Mouse (Mus musculus) testis, postnatal 10 days (tissue): ENCODE measurements around the gene Srsf2.
"Not testable (repeated sequence)": the region's sequence is repeated elsewhere in the genome, so short reads cannot be mapped to it uniquely, and the experiment has no call there.

Experiments used
- DNase-seq: peaks from one replicate; pipeline ENCODE4 v3.0.0; 2021; ENCODE audit warnings: low spot score

The Srsf2 gene

DNA sequence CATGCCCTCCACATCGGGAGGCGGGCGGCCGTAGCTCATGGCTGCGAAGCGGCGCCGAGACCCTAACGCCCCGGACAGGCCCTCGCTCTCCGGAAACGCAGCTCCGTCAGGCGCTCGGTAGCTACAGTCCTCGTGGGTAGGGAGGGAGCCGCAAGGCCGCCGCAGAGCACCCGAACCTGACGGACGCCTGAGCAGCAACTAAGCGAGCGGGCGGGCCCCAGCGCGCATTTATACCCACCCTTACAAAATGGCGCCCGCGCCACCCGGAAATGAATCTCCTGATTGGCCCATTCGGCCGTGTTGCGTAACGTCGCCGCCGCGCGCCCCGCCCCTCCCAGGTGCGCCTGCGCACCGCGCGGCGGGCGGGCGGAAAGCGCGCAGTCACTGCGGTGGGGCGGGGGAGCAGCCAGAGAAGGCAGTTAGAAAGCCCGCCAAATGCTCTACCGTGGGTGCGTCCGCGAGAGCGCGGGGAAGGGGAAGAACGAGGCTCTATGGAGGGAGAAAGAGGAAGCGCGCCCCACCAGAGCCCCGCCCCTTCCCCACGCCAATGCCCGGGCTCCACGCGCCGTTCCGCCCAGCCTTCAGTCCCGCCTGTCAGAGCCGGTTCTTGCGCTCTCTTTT, at the start of gene Srsf2:
TSS of gene Srsf2 (minus strand) at position 204 of the 621 bp plus-strand sequence.
- peak; percentile 97 for DNase-seq

DNA sequence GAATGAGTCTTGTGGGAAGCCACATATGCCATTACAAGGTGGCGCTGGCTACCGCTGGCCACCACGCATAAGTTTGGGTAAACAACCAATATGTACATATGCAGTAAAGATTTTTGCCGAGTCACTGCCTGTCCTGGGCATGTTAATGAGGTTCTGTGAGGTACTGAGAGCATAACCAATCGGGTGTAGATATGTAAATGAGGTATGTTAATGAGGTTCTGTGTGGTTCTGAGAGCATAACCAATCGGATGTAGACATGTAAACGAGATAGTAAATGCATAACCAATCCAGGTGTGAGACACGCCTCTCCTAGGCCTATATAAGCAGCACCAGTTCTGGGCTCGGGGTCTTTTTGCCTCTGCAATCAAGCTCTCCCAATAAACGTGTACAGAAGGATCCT, 49.7 kb upstream of the Srsf2 start:
- not testable (repeated sequence) for DNase-seq

DNA sequence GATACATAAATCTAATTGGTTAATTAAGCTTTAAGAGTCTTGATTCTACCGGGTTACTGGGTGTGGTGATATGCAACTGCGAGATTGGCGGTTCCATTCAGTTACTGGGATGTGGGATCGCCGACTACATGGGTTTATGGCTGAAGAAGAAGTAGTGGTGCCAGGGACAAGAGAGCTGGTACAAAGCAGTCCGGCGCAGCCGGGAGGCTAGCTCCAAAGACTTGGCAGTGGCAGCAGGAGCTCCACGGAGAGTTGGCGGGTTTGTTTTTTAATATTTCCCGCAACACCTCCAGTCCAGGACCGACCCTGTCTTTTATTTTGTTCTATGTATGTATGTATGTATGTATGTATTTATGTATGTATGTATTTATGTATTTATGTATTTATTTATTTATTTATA, 46.4 kb upstream of the Srsf2 start:
- no peak for DNase-seq

DNA sequence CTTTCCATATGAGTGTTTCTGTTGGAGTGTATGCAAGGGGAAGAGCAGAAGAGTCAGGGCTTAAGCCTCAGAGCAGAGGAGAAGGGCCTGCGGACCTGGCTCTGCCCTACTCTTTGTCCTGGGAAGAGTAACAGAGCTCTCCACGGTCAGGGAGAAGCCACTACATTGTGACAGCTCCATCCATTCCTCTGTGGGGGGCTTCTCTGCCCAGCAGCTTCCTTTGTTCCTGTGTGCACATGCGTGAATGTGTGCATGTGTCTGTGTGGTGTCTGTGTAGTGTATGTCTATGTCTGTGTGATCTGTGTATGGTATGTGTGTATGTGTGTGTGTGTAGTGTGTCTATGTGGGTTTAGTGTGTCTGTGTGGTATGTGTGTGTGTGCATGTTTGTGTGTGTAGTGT, 42.5 kb upstream of the Srsf2 start:
- DNase-seq: no peak

DNA sequence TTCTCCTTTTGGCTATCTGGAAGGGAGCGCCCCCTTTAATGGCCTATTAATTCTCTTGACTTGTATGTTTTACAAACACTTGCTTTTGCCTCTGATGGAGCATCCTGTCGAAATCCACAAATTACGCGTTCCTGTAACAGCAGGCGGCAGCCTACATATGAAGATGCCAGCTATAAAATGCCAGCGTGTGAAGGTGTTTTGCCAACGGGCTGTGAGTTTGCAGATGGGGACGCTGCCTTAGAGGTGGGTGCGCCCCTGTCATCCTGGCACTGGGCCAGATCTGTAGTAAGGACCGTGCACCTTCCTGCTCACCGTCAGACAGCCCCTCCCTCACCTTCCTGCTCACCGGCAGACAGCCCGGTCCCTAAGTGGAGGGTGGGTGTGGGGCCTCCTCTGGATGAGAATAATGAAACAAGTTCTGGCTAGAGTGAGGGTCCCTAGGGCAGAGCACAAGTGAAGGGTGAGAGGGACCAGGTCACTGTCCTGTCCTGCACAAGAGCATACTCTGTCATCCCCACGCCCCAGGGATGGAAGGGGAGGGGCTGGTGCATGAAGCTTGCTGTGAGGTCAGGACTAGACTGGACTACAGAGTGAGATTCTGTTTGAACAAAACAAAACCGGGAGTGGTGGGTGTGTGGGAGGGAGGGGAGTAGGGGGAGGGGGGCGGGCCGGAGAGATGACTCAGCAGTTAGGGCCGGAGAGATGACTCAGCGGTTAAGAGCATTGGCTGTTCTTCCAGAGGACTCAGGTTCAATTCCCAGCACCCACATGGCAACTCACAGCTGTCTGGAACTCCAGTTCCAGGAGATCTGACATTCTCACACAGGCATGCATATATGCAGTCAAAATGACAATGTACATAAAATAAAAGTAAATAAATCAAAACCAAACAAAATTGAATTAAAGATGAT, 40.9 kb upstream of the Srsf2 start:
- no peak for DNase-seq

DNA sequence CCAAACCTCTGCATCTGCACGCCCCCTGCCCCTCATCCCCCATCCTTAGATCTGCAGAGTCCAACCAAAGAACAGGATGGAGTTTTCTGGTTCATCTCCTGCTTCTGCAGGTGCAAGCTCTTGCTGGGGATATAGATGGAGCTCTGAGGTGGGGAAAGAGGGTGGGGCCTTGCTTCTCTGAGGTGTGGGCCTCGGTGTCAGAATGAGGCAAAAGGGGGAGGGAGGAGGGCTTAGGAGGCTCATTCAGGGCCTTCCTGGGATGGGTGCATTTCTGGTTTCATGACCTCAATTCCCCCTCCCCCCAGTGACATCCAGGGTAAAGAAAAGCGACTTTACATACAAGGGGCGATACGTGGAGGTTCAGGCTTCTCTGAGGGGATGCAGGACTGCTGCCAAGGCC, 34.2 kb upstream of the Srsf2 start:
- DNase-seq: no peak

DNA sequence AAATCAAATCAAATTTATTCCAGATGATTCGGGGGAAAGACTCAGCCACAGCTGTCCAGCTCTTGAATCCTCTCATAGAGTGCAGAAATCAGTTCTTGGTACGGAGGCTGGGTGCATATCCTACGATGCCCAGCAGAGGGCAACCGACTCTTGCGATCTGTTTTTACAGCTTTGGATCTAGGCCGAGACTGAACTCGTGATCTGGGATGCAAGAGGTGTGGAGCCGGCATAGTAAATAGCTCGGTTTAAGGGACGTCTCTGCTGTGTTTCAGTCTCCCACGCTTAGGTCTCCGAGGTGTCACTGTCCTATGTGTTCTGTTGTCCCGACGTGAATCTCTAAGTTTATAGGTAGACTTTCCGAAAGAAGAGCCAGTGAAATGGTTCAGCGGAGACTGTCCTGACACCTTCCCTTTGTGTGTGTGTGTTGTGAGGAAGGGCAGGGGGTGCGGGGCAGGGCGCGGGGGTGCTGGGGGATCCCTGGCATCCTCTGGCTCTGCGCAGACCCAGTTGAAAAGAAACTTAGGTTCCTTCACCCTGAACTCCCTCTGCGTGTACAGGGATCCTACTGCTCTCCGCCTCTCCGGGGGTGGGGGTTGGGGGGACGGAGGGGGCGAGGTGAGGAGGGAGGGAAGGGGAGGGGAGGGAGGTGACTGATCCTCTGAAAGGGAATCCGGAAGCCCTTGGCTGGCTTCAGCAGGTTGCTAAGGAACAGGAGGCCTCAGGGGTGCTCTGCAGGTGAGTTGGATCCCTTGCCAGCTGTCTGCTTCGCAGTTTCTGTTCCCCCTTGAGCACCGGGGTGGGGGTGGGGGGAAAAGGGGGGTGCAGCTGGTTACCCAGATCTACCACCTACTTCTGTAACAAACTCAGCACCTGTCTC, 32.6 kb upstream of the Srsf2 start:
- DNase-seq: peak; percentile 87

DNA sequence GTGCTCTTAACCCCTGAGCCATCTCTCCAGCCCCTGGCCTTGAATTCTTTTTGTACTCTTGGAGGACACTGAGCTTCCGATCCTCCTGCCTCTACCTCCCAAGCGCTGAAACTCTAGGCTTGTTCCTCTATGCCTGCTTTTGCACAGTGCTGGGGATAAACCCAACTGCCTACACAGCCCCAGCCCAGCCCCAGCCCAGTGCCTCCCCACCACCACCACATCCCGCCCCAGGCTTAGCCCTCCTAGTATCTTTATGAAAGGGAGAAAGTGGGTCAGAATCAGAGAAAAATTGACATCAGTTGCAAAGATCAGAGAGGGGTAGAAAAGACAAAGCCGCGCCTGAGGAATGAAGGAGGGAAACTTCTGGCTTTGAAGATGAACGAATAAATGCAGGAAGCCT, 31.2 kb upstream of the Srsf2 start:
- no peak for DNase-seq

DNA sequence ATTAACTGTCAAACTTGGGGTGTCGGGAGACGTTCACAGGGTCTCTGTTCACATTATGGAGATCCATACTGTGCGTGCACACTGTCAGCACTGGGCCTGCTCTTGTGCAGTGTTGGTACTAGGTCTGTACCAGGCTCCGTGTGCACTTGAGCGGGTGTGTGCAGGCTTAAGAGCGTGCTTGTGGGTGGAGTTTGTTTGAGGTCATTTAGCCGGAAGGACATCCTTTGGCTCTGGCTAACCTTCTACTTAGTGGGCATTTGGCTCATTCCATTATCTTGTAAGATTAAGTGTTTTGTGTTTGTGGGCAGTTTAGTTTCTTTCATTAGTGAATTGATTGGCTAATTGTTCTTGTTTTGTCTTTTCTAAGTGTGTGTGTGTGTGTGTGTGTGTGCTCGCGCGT, 29.6 kb upstream of the Srsf2 start:
- DNase-seq: no peak

DNA sequence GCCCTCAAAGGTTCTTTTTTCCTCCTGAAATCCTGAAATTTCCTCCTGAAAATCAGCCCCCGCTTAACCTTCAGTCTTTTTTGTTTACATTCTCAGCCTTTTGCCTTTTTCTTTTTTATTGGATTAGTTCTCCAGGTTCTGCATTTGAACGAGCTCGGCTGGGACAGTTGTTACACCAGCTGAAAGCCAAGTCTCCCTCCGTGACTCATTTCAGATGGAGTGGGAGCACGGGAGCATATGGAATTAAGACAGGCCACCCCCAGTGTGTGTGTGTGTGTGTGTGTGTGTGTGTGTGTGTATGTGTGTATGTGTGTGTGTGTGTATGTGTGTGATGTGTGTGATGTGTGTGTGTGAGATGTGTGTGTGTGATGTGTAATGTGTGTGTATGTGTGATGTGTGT, 28.5 kb upstream of the Srsf2 start:
- DNase-seq: no peak

DNA sequence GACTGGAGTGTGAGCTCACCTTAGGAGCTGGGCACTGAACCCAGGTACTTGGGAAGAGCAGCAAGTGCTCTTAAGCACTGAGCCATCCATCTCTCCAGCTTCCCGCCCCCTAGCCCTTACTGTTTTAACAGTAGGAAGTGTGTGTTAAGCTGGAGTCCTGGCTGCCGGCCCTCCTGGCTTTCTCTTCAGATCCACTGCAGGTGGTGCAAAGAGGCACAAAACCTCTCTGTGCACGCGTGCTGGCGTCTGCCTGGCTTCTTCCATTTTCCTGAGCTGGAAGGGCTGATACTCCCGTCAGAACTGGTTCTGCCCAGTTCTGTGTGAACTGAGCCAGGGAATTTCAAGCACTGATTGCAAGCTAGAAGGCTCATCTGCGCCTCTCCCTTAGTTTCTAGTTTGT, 27.9 kb upstream of the Srsf2 start:
- no peak for DNase-seq

DNA sequence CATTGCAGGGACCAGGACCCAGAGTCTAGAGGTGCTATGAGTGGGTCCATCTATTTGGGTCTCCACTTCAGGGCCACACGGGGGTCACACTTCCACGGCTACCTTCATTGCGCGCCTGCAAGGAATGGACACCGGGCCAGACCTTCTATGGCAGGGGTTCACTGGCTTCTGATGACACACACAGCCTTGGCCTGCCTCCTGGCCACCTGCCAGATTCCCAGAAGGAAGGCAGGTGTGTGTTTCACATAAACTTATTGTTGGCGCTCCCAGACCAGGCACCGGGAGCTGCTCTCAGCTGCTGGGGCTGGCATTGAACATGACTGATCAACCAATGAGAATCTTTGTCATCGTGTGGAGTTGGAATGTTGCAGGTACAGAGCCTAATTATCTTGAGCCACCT, 25.6 kb upstream of the Srsf2 start:
- DNase-seq: no peak

DNA sequence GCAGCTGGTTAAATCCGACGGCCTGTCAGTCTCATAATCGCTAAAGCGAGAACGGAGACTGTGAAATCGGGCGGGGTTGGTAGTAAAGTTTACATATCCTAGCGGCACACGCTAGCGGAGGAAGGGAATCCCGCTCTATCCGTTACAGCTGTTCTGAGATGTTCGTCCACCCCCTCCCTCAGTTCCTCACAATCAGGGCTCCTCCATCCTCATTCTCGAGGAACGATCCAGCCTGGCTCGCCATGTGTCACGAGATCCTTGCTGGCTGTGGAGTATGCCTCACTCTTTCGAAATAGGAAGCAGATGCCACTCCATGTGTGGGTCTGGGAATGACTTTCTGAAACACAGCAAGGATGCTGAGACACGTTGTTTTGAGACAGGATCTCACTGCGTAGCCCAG, 21.1 kb upstream of the Srsf2 start:
- DNase-seq: no peak

DNA sequence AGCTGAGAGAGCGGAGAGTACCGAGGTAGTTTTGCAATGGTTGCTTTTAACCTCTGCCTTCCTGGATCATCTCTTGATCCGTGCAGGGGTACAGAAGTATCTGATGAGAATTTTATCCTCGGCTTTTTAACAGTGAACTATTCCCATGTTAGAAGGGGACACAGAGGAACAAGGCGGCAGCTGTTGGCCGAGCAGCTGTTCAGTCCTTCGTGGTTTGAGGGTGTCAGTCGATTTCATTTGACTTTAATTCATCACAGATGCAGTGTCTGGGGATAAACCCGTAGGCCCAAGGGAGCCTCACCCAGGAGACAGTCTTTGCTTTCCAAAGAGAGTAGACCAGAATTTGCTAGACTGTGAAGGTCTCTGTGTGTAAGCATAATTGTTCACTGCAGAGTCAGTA, 18.6 kb upstream of the Srsf2 start:
- no peak for DNase-seq

DNA sequence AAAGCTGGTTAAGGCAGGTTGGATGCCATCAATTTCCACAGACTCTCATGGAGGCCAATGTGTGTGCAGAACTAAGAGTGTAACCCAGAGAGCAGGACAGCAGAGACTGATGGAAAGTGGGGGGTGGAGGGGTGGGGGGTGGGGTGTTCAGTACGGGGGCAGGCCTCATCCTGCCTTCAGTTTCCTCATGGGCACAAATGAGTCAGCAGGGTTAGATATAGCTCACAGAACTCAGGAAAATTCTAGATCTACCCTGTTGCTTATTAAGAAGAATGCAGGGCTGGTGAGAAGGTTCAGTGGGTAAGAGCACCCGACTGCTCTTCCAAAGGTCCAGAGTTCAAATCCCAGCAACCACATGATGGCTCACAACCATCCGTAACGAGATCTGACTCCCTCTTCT, 16.7 kb upstream of the Srsf2 start:
- no peak for DNase-seq

DNA sequence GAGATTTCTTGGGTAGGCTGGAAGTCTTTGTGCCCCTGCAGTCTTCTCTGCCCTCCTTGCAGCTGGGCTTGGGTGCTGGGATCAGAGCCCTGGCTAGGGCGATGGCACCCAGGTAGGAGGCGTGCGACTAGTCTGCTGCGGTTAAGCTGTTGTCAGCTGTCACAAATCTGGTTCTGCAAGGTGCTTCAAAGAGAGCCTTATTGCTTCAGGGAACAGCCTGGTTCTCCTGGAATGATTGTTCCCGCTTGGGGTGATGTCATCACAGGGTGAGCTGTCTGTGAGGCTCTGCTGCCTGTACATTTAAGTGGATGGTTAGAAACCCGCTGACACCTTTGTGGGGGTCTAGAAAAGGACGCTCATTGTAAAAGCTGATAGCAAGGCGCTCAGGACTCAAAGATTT, 16.3 kb upstream of the Srsf2 start:
- no peak for DNase-seq

DNA sequence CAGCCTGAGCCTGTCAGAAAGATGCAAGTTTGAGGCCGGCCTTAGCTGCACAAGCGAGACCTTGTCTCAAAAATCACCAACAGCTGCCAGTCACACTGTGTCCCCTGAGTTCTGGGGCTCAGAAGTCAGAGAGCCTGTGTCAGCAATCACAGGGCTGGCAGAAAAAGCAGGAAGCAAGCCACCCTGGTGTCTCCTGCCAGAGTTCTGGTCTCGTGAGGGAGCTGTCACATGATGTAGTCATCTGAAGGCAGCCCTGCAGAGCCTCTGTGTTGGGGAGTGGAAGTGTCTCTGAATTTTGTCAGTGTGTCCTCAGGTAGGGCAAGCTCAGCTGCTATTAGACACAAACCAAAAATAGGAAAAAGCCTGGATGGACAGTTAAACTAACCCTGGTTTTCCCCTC, 15.2 kb upstream of the Srsf2 start:
- no peak for DNase-seq

DNA sequence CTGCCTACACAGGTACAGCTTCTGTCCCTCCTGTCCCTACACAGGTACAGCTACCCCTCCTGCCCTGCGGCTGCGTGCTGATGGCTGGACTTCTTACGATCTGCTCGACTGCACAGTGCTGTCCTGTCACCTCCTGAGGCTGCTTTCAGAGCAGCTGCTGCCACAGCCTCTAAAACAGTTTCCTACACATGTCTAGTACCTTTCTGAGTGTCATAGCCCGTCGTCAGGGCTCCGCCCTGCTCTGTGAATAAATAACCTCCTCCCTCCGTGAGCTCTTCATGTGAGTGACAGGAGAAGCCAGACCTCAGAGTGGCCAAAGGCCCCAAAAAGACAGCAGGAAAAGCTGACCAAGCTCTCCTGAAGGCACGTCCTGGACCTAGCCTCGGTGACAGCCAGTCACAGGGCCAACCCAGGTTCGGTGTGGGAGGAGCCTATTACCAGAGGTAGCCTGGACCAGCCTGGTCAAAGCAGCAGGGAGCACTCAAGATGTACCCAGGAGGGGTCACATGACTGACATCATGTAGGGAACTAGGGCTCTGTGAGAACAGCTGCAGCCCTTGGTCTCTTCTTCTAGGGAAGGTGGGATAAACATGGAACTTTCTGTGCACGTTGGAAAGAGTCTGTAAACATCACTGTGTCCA, 13.2 kb upstream of the Srsf2 start:
- no peak for DNase-seq

DNA sequence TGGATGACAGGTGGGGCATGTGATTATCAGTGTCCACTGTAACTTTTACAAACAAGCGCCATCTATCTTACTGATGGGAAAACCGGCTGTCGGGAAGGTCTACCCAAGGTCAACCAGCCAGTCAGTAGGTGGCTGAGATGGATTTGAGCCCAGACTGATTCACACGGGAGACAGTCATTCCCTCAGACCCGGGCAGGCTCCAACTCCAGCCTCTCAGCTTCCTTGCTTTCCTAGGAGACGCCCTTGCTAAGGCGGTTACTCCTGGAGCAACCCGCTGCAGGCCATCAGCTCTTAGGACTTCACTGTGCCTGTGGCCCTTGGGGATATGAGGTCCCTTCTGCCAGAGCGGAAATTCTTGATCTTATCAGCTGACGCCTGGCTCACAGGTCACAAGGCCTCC, 11.6 kb upstream of the Srsf2 start:
- no peak for DNase-seq

DNA sequence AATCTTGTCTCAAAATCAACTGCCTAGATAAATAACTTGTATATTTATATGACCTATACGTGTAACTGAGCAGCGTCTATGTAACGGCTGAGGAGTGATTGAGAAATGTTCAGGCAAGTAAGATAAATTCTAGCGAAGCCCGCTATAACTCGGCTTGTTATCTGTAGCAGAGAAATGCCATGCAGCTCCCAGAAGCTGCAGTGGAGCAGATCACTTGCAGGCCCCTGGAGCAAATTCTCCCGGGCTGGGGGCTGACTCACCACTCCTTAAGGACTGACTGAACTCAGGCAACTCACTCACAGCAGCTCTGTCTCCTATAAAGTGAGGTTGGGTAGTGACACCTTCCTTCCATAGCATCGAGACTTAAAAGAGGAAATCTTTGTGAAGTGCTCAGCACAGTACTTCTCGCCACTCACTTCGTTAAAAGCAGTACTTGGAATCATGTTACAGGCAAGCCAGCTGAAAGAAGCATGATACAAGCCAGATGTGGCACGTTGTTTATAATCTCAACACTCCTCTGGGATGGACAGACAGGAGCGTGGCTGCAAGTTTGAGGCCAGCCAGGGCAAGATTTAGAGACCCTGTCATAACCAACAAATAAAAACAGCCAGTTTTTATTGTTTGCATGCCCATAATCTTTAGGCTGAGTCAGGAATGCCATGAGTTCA, 4.4 kb upstream of the Srsf2 start:
- DNase-seq: no peak

DNA sequence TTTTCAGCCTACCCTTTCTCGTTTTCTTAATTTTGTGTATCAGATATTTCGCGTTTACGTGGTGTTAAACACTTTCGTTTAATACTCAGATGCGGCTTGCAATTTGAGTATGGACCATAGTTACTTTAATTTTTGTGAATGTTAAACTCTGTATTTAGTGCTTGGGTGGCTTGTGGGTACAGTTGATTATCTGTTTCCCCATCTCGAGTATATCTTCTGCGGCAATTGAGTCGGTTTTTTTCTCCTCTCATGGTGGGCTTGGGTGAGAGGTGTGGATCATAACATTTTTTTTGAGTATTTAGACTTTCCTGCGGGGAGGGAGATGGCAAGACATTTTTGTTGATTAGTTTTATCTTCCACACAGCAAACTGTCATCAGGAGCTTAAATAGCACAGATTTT, 1.4 kb upstream of the Srsf2 start:
- DNase-seq: no peak

DNA sequence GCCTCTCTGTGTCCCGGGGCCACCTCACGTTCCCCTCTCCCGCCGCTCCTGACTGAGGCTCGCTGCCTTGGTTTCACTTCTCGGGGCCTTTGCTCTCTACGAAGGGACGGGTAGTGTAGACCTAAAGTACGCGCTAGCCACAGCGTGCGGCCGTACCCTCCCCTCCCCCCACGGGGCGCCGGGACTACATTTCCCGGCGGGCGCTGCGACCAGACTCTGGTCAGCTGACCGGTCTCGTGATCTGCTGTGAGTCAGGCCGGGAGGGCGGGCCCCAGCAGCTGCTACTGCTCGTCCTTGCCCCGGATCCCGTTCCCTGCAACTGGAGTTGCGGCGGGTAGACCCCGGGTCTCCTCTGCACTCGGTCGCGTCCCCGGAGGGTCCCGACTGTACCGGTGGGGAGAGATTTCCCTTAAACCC, 626 bp upstream of the Srsf2 start:
- DNase-seq: peak; percentile 98
